Mouse (Mus musculus) neural tube, embryonic 14.5 days (tissue): Measurements from ENCODE around the gene Bnipl. TPM values are rescaled to one million over a fixed set of nuclear protein-coding genes. Genes with fewer than 3 reads are reported as not detected.

Experiments
- ATAC-seq: fragments of 200-750 bp; cut with Nextera tagmentation; 2 replicates; pipeline ENCODE4 v1.8.0; 2017; ENCODE audit warnings: low read depth, mild to moderate bottlenecking, moderate TSS enrichment, moderate library complexity
- H3K27ac ChIP-seq: fragments of 300-500 bp; sonication (generic); 2 replicates; pipeline ENCODE4 v1.5.1; 2014; ENCODE audit warnings: low read depth, mild to moderate bottlenecking, control low read depth, low read length, moderate library complexity, mixed read lengths
- H3K27me3 ChIP-seq: fragments of 300-500 bp; sonication (generic); 2 replicates; pipeline ENCODE4 v1.6.1; 2014; ENCODE audit warnings: low read length; ENCODE audit not compliant: control insufficient read depth, insufficient read depth
- H3K36me3 ChIP-seq: fragments of 300-500 bp; sonication (generic); 2 replicates; pipeline ENCODE4 v1.6.1; 2014; ENCODE audit warnings: low read length, mixed read lengths; ENCODE audit not compliant: control insufficient read depth, insufficient read depth
- H3K4me1 ChIP-seq: fragments of 300-500 bp; sonication (generic); 2 replicates; pipeline ENCODE4 v1.6.1; 2014; ENCODE audit warnings: low read length; ENCODE audit not compliant: control insufficient read depth, insufficient read depth
- H3K4me2 ChIP-seq: fragments of 300-500 bp; sonication (generic); 2 replicates; pipeline ENCODE4 v1.6.1; 2014; ENCODE audit warnings: mild to moderate bottlenecking, low read depth, low read length, control low read depth
- H3K4me3 ChIP-seq: fragments of 300-500 bp; sonication (generic); 2 replicates; pipeline ENCODE4 v1.5.1; 2014; ENCODE audit warnings: low read depth, low read length, control low read depth, mixed read lengths
- H3K9ac ChIP-seq: fragments of 300-500 bp; sonication (generic); replicated peaks from 2 replicates; pipeline ENCODE4 v1.6.1; 2014; ENCODE audit warnings: low read depth, mild to moderate bottlenecking, control low read depth, low read length, mixed read lengths
- H3K9me3 ChIP-seq: fragments of 300-500 bp; sonication (generic); 2 replicates; pipeline ENCODE4 v1.6.1; 2016; ENCODE audit warnings: low read length; ENCODE audit not compliant: control insufficient read depth
- WGBS: fragments of 180-500 bp; shearing (Covaris S2); extraction: QIAGEN DNeasy Blood & Tissue Kit; methylation state at CpG from one replicate; pipeline ENCODE4 v1.1.7; 2014; 5-methylcytosine and 5-hydroxymethylcytosine counted together
- polyA plus RNA-seq: library from polyadenylated mRNA; unstranded; fragments of >200 nt; fragmentation: Nextera tagmentation; extraction: Ambion mirVana; gene quantifications from 2 replicates; pipeline ENCODE4 v1.2.1, GENCODE M21; 2014

Gene Bnipl
- polyA plus RNA-seq, 1 experiment from 2014 or later = 0.28 TPM

GRCm38 (mm10) chr3:95273471-95273870 lies 22.5 kb upstream of the Bnipl start:
- ATAC-seq = no peak
- no peaks in the 10 kb centered on the region for H3K9me3 ChIP-seq
- no peak overlapping the region for H3K27ac ChIP-seq
- H3K36me3 ChIP-seq = no peaks in the 10 kb centered on the region
- H3K27me3 ChIP-seq = no peaks in the 10 kb centered on the region
- no peak overlapping the region for H3K4me2 ChIP-seq
- 87% methylated on average over 5 of the region's 5 CpGs for WGBS
- no peaks in the 10 kb centered on the region for H3K4me1 ChIP-seq
- no peak overlapping the region for H3K9ac ChIP-seq
- no peak overlapping the region for H3K4me3 ChIP-seq

GRCm38 (mm10) chr3:95270766-95271364 lies 19.9 kb upstream of the Bnipl start:
- Histone ChIP-seq H3K4me2 (no peak overlapping the region), H3K27me3 (no peaks in the 10 kb centered on the region)
- WGBS = 82% methylated on average over 12 of the region's 12 CpGs

GRCm38 (mm10) chr3:95269789-95270188 lies 18.8 kb upstream of the Bnipl start:
- no peak overlapping the region for H3K4me3 ChIP-seq
- peaks cover 5% of the 10 kb centered on the region for H3K36me3 ChIP-seq
- no peaks in the 10 kb centered on the region for H3K9me3 ChIP-seq
- H3K4me2 ChIP-seq = no peak overlapping the region
- 90% methylated on average over 5 of the region's 5 CpGs for WGBS
- no peak overlapping the region for H3K27ac ChIP-seq
- H3K9ac ChIP-seq = no peak overlapping the region
- H3K4me1 ChIP-seq = no peaks in the 10 kb centered on the region
- no peak for ATAC-seq
- no peaks in the 10 kb centered on the region for H3K27me3 ChIP-seq

More at GRCm38 (mm10) chr3:95270766-95271364, 19.9 kb upstream of the Bnipl start:
- H3K36me3 ChIP-seq = peaks cover 5% of the 10 kb centered on the region
- H3K9ac ChIP-seq = no peak overlapping the region
- H3K4me1 ChIP-seq = no peaks in the 10 kb centered on the region
- H3K27ac ChIP-seq = no peak overlapping the region
- no peak for ATAC-seq
- no peaks in the 10 kb centered on the region for H3K9me3 ChIP-seq
- H3K4me3 ChIP-seq = no peak overlapping the region

- Histone ChIP-seq H3K4me3 (no peak overlapping the region), H3K4me1 (no peaks in the 10 kb centered on the region), H3K27me3 (no peaks in the 10 kb centered on the region), H3K4me2 (no peak overlapping the region), H3K9me3 (no peaks in the 10 kb centered on the region), H3K9ac (no peak overlapping the region), H3K27ac (no peak overlapping the region), H3K36me3 (peaks cover 5% of the 10 kb centered on the region)
- ATAC-seq = no peak
These were observed 16.9 kb upstream of the Bnipl start for GRCm38 (mm10) chr3:95267855-95268254.

- no peak for ATAC-seq
- 97% methylated on average over 3 of the region's 3 CpGs for WGBS
- Histone ChIP-seq H3K27me3 (no peaks in the 10 kb centered on the region), H3K4me1 (no peaks in the 10 kb centered on the region), H3K4me3 (no peak overlapping the region), H3K9me3 (no peaks in the 10 kb centered on the region), H3K4me2 (no peak overlapping the region), H3K9ac (no peak overlapping the region), H3K36me3 (peaks cover 9% of the 10 kb centered on the region), H3K27ac (no peak overlapping the region)
These were observed 15.1 kb upstream of the Bnipl start for GRCm38 (mm10) chr3:95266052-95266451.

GRCm38 (mm10) chr3:95264724-95265123 lies 13.7 kb upstream of the Bnipl start:
- no peaks in the 10 kb centered on the region for H3K4me1 ChIP-seq
- no peak overlapping the region for H3K27ac ChIP-seq
- no peak overlapping the region for H3K4me3 ChIP-seq
- 59% methylated on average over 1 of the region's 1 CpGs for WGBS
- H3K36me3 ChIP-seq = peaks cover 11% of the 10 kb centered on the region
- H3K9ac ChIP-seq = no peak overlapping the region
- no peak for ATAC-seq
- no peaks in the 10 kb centered on the region for H3K9me3 ChIP-seq
- no peaks in the 10 kb centered on the region for H3K27me3 ChIP-seq
- H3K4me2 ChIP-seq = no peak overlapping the region

GRCm38 (mm10) chr3:95263089-95263739 lies 12.2 kb upstream of the Bnipl start:
- Histone ChIP-seq H3K27me3 (no peaks in the 10 kb centered on the region), H3K4me2 (no peak overlapping the region), H3K36me3 (peaks cover 19% of the 10 kb centered on the region), H3K9ac (no peak overlapping the region), H3K4me3 (no peak overlapping the region), H3K27ac (no peak overlapping the region), H3K4me1 (no peaks in the 10 kb centered on the region), H3K9me3 (no peaks in the 10 kb centered on the region)
- no peak for ATAC-seq
- WGBS = 54% methylated on average over 11 of the region's 11 CpGs

- Histone ChIP-seq H3K27ac (no peak overlapping the region), H3K36me3 (peaks cover 26% of the 10 kb centered on the region), H3K4me1 (no peaks in the 10 kb centered on the region), H3K9me3 (no peaks in the 10 kb centered on the region), H3K4me2 (no peak overlapping the region), H3K4me3 (no peak overlapping the region), H3K9ac (no peak overlapping the region), H3K27me3 (no peaks in the 10 kb centered on the region)
- WGBS = 88% methylated on average over 4 of the region's 4 CpGs
- no peak for ATAC-seq
These were observed 11.0 kb upstream of the Bnipl start for GRCm38 (mm10) chr3:95261975-95262374.

GRCm38 (mm10) chr3:95256931-95257330 lies 5.9 kb upstream of the Bnipl start:
- WGBS = 79% methylated on average over 5 of the region's 5 CpGs

More at GRCm38 (mm10) chr3:95256931-95257330, 5.9 kb upstream of the Bnipl start:
- H3K4me1 ChIP-seq = no peaks in the 10 kb centered on the region
- no peak overlapping the region for H3K27ac ChIP-seq
- no peak overlapping the region for H3K4me3 ChIP-seq
- no peaks in the 10 kb centered on the region for H3K9me3 ChIP-seq
- no peak for ATAC-seq
- H3K27me3 ChIP-seq = no peaks in the 10 kb centered on the region
- H3K9ac ChIP-seq = no peak overlapping the region
- no peak overlapping the region for H3K4me2 ChIP-seq
- peaks cover 45% of the 10 kb centered on the region for H3K36me3 ChIP-seq
